Mouse (Mus musculus): ENCODE measurements around the gene Papolg. TPM values are rescaled to one million over a fixed set of nuclear protein-coding genes. Genes with fewer than 3 reads are reported as not detected.

Gene Papolg
- total and polyA plus RNA-seq, 3 experiments, result 13.3 to 23.0 (median 15.3) TPM

DNA sequence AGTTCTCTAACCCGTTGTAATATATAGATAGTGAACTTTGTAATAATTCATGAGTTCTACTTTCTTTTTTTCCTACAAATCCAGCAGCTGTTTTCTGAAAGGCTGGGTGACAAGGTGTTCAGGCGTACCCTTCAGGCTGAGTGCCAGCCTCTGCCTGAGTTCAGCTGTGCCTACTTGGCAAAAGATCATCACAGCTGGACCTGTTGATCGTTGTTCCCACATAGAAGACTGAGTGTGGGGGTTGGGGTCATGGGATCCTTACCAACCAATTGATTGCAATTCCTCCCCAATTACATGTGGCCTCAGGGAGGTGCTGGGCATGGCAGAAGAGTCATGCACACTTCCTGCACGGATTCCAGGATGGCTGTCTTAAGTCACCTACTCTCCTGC lies 38.3 kb downstream of the Papolg start:
- no peaks in the 10 kb centered on the region for H3K79me2 ChIP-seq (replicated peaks; ENCODE audit: control insufficient read depth, extremely low read depth, insufficient read depth, poor library complexity, severe bottlenecking)
- TF ChIP-seq RCOR1 (conservative IDR thresholded peaks at IDR 0.05; ENCODE audit: low read depth, low read length) (no peak), MAX (IDR thresholded peaks at IDR 0.05; ENCODE audit: low read length) (no peak), MEF2A (IDR thresholded peaks at IDR 0.05; ENCODE audit: borderline replicate concordance, low read depth, low read length) (no peak), SMC3 (IDR thresholded peaks at IDR 0.05; ENCODE audit: low read depth, low read length) (no peak), NRF1 (IDR thresholded peaks at IDR 0.05; ENCODE audit: low read depth, low read length) (no peak), IRF4 (IDR thresholded peaks at IDR 0.05; ENCODE audit: low read depth, low read length) (no peak), MXI1 (IDR thresholded peaks at IDR 0.05; ENCODE audit: low read depth, low read length) (no peak), E2F4 (IDR thresholded peaks at IDR 0.05; ENCODE audit: insufficient replicate concordance, low read depth, low read length) (no peak), ELF1 (IDR thresholded peaks at IDR 0.05; ENCODE audit: low read depth, low read length) (no peak)
- H3K4me1 ChIP-seq (ENCODE audit: control insufficient read depth in 1 of 2, insufficient read depth in 2 of 2), result peaks cover 7 to 25% of the 10 kb centered on the region in 2 experiments
- H3K36me3 ChIP-seq (replicated peaks in 1 of 2; ENCODE audit: control insufficient read depth in 1 of 2, insufficient read depth in 1 of 2, low read length in 1 of 2), result peaks cover 30 to 56% of the 10 kb centered on the region in 2 experiments
- no peak overlapping the region for H3K9ac ChIP-seq (ENCODE audit: insufficient read depth, low read depth)
- H3K27me3 ChIP-seq (replicated peaks), result no peaks in the 10 kb centered on the region
- no peak overlapping the region for H3K27ac ChIP-seq (ENCODE audit: insufficient read depth, low read depth)
- no peak for DNase-seq (ENCODE audit: extremely low read depth)
- H3K9me3 ChIP-seq (replicated peaks; ENCODE audit: low read length), result no peaks in the 10 kb centered on the region
- no peak overlapping the region for H3K4me2 ChIP-seq (ENCODE audit: insufficient read depth, low read depth, poor library complexity, severe bottlenecking)
- dilution Hi-C loops (cut with MboI; ENCODE audit: extremely low pct_ligation_motif_present, extremely low pct_unique_long_range_greater_than_20kb, low sequenced_read_pairs) (no loop called here), in situ Hi-C loops (cut with MboI; ENCODE audit: low pct_ligation_motif_present, low pct_unique_long_range_greater_than_20kb, low sequenced_read_pairs) (loop anchor here (10.0 to 25.0 kb wide), 2 partner anchors 98 to 169 kb away; no protein-coding TSS in a partner anchor)
- no peak overlapping the region for H3K4me3 ChIP-seq (replicated peaks in 1 of 3; ENCODE audit: low read depth in 2 of 3, low read length in 2 of 3, poor library complexity in 1 of 3)

DNA sequence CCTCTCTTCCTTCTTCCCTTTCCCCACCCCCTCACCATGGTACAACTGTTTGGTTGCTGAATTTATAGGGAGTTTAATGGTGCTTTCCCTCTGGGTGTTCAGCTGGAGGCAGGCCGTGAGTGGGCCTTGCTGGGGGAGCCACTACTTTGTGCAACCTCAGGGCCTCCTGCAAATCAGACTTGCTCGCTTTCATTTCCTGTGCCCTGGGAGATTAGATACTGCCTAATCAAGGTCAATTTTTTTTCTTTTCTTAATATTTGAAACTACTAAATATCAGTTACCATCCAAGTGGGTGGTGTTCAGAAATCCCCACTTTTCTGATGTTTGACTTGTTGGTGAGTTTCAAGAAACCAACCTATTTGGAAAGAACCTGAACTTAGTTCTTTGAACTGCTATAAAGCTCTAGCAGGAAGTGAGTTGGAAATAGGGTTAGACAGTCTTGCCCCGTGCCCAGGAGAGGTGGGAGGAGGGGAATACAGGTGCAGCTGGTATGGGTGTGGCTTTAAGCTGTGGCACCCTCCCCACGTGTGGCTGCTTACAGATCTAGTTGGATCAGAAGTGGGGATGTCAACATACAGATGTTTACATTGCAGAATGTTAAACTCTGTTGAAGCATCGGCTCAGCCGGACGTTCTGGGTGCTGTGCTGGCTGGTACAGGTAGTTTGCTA lies 38.9 kb downstream of the Papolg start:
- Histone ChIP-seq H3K27me3 (replicated peaks) (no peaks in the 10 kb centered on the region), H3K79me2 (replicated peaks; ENCODE audit: control insufficient read depth, extremely low read depth, insufficient read depth, poor library complexity, severe bottlenecking) (no peaks in the 10 kb centered on the region), H3K36me3 (replicated peaks in 1 of 2; ENCODE audit: control insufficient read depth in 1 of 2, insufficient read depth in 1 of 2, low read length in 1 of 2) (peaks cover 26 to 51% of the 10 kb centered on the region in 2 experiments), H3K4me1 (ENCODE audit: control insufficient read depth in 1 of 2, insufficient read depth in 2 of 2) (peaks cover 7 to 25% of the 10 kb centered on the region in 2 experiments), H3K4me2 (ENCODE audit: insufficient read depth, low read depth, poor library complexity, severe bottlenecking) (no peak overlapping the region), H3K9ac (ENCODE audit: insufficient read depth, low read depth) (no peak overlapping the region), H3K4me3 (replicated peaks in 1 of 3; ENCODE audit: low read depth in 2 of 3, low read length in 2 of 3, poor library complexity in 1 of 3) (no peak overlapping the region), H3K27ac (ENCODE audit: insufficient read depth, low read depth) (no peak overlapping the region), H3K9me3 (replicated peaks; ENCODE audit: low read length) (no peaks in the 10 kb centered on the region)
- in situ Hi-C loops (cut with MboI; ENCODE audit: low pct_ligation_motif_present, low pct_unique_long_range_greater_than_20kb, low sequenced_read_pairs), result loop anchor here (10.0 to 25.0 kb wide), 2 partner anchors 99 to 169 kb away; no protein-coding TSS in a partner anchor
- 0 out of 2 replicates have a peak, but pooled peaks have one; percentile 28 for TF ChIP-seq POLR2AphosphoS2 (IDR thresholded peaks at IDR 0.05; ENCODE audit: low read depth, low read length)
- TF ChIP-seq MAX (IDR thresholded peaks at IDR 0.05; ENCODE audit: low read length), result no peak
- DNase-seq (ENCODE audit: extremely low read depth), result no peak
- dilution Hi-C loops (cut with MboI; ENCODE audit: extremely low pct_ligation_motif_present, extremely low pct_unique_long_range_greater_than_20kb, low sequenced_read_pairs), result no loop called here

DNA sequence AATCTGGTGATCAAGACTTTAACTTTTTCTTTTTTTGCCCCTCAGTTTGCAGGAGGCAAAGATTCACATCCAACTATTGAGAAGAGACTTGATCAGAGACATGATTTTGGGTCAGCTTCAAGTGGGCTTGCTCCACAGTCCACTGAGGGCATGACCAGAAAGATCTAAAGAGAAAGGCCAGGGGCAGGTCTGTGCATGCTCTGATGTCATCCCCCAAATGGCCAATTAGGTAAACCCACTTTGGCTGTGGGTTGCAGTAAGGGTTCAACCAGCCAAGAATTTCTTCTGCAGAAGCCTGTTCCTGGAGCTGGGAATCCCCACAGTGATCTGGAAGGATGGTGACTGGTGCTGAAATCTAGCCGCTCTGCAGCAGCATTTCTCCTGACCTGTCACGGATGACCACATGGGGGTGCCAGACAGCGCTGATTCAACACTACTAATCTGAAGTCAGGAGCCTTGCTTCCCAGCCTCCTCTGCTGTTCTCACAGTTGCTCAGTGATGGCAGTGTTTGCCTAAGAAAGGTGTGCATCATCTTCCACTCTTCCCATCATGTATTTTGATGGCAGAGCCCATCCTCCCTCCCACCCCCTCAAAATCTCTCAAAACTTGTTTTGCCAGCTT lies 39.8 kb downstream of the Papolg start:
- Histone ChIP-seq H3K36me3 (replicated peaks in 1 of 2; ENCODE audit: control insufficient read depth in 1 of 2, insufficient read depth in 1 of 2, low read length in 1 of 2) (peaks cover 25 to 45% of the 10 kb centered on the region in 2 experiments), H3K4me2 (ENCODE audit: insufficient read depth, low read depth, poor library complexity, severe bottlenecking) (no peak overlapping the region), H3K4me1 (ENCODE audit: control insufficient read depth in 1 of 2, insufficient read depth in 2 of 2) (peaks cover 7 to 25% of the 10 kb centered on the region in 2 experiments), H3K9me3 (replicated peaks; ENCODE audit: low read length) (no peaks in the 10 kb centered on the region), H3K79me2 (replicated peaks; ENCODE audit: control insufficient read depth, extremely low read depth, insufficient read depth, poor library complexity, severe bottlenecking) (no peaks in the 10 kb centered on the region), H3K27ac (ENCODE audit: insufficient read depth, low read depth) (no peak overlapping the region), H3K4me3 (replicated peaks in 1 of 3; ENCODE audit: low read depth in 2 of 3, low read length in 2 of 3, poor library complexity in 1 of 3) (no peak overlapping the region), H3K9ac (ENCODE audit: insufficient read depth, low read depth) (no peak overlapping the region), H3K27me3 (replicated peaks) (no peaks in the 10 kb centered on the region)
- peak; percentile 80 for DNase-seq (ENCODE audit: extremely low read depth)
- dilution Hi-C loops (cut with MboI; ENCODE audit: extremely low pct_ligation_motif_present, extremely low pct_unique_long_range_greater_than_20kb, low sequenced_read_pairs) (no loop called here), in situ Hi-C loops (cut with MboI; ENCODE audit: low pct_ligation_motif_present, low pct_unique_long_range_greater_than_20kb, low sequenced_read_pairs) (loop anchor here (10.0 to 25.0 kb wide), 2 partner anchors 100 to 168 kb away; no protein-coding TSS in a partner anchor)
- TF ChIP-seq BHLHE40 (IDR thresholded peaks at IDR 0.05; ENCODE audit: low read depth, low read length) (no peak), JUN (IDR thresholded peaks at IDR 0.05; ENCODE audit: insufficient read depth, low read depth, low read length) (no peak), MAX (IDR thresholded peaks at IDR 0.05; ENCODE audit: low read length) (no peak; the same call in 1 of the 2 replicates), USF1 (IDR thresholded peaks at IDR 0.05; ENCODE audit: low read depth, low read length) (no peak), CHD1 (IDR thresholded peaks at IDR 0.05; ENCODE audit: low read depth, low read length) (no peak), CHD2 (IDR thresholded peaks at IDR 0.05; ENCODE audit: low read length) (no peak), POLR2AphosphoS2 (IDR thresholded peaks at IDR 0.05; ENCODE audit: low read depth, low read length) (no peak), HCFC1 (IDR thresholded peaks at IDR 0.05; ENCODE audit: low read depth, low read length) (no peak), RCOR1 (conservative IDR thresholded peaks at IDR 0.05; ENCODE audit: low read depth, low read length) (no peak), EP300 (IDR thresholded peaks at IDR 0.05; ENCODE audit: low read length) (no peak), CTCF (conservative IDR thresholded peaks at IDR 0.05 in 1 of 2, IDR thresholded peaks at IDR 0.05 in 1 of 2; ENCODE audit: low read depth in 2 of 2, low read length in 2 of 2) (peak; percentile 70 to 95), MAFK (IDR thresholded peaks at IDR 0.05; ENCODE audit: insufficient replicate concordance, low read length) (peak; percentile 69; the same call in 1 of the 2 replicates), ETS1 (conservative IDR thresholded peaks at IDR 0.05; ENCODE audit: low read depth, low read length) (no peak), NELFE (IDR thresholded peaks at IDR 0.05; ENCODE audit: low read depth, low read length) (no peak), MAZ (IDR thresholded peaks at IDR 0.05; ENCODE audit: low read depth, low read length) (no peak), MXI1 (IDR thresholded peaks at IDR 0.05; ENCODE audit: low read depth, low read length) (no peak)
